15 mouse cellular contexts compared by ENCODE assay signal in genomic region chr10:117441979-117442803, GRCm38 (mm10).
DNase-seq lines count a peak whose midpoint lies in the region; ATAC-seq and TF ChIP-seq lines count a peak whose summit lies in the region.
"Had no signal": no experiment of that assay in that cellular context is flagged by ENCODE, and none has a peak within 500 bp of the region (broad histone marks: within the 10 kb centered on the region; RNA-seq: fewer than 3 reads in every experiment).

No protein-coding gene starts in this region.

- no peak for ATAC-seq in embryonic facial prominence, embryonic 15.5 days (ENCODE audit: insufficient number of reproducible peaks, low FRiP score, low TSS enrichment, low read depth)
- ATAC-seq in forebrain, postnatal 0 days, result no peak
- ATAC-seq in midbrain, embryonic 12.5 days (ENCODE audit: low FRiP score, low read depth), result no peak
- ATAC-seq: intestine, postnatal 0 days had no signal

- DNase-seq in adipocyte (ENCODE audit: low spot score), result peak; percentile 94
- DNase-seq in forebrain, postnatal 0 days, result no peak
- DNase-seq in thymus, postnatal 25 days, result no peak
- DNase-seq in right cerebral cortex, postnatal 4 days, result no peak
- DNase-seq in thymus, adult 18-20 months, result no peak
- DNase-seq: cerebellum, postnatal 14 days; heart, postnatal 4 days; kidney, postnatal 14 days; layer of hippocampus, adult 9-11 months; lung, postnatal 10 days; right cerebral cortex, adult 18-20 months had no signal

- no peaks in the 10 kb centered on the region for H3K36me3 ChIP-seq in embryonic facial prominence, embryonic 15.5 days
- H3K36me3 ChIP-seq in forebrain, postnatal 0 days (ENCODE audit: insufficient read depth), result no peaks in the 10 kb centered on the region
- no peaks in the 10 kb centered on the region for H3K36me3 ChIP-seq in midbrain, embryonic 12.5 days
- H3K36me3 ChIP-seq: limb, embryonic 15.5 days had no signal

- no peaks in the 10 kb centered on the region for H3K27me3 ChIP-seq in embryonic facial prominence, embryonic 15.5 days
- no peaks in the 10 kb centered on the region for H3K27me3 ChIP-seq in forebrain, postnatal 0 days (ENCODE audit: insufficient read depth, low read length)
- peaks cover 54% of the 10 kb centered on the region for H3K27me3 ChIP-seq in midbrain, embryonic 12.5 days
- H3K27me3 ChIP-seq: limb, embryonic 15.5 days had no signal

- TF ChIP-seq CTCF in forebrain, postnatal 0 days (IDR thresholded peaks at IDR 0.05; ENCODE audit: low read depth), result no peak

- 73% methylated on average over 17 of the region's 17 CpGs for WGBS in embryonic facial prominence, embryonic 15.5 days
- WGBS in forebrain, postnatal 0 days, result 48% methylated on average over 17 of the region's 17 CpGs
- WGBS in midbrain, embryonic 12.5 days, result 59% methylated on average over 17 of the region's 17 CpGs

- 0 out of 2 replicates have a peak, but pooled peaks cover 5% of the 10 kb centered on the region for H3K4me1 ChIP-seq in embryonic facial prominence, embryonic 15.5 days
- no peaks in the 10 kb centered on the region for H3K4me1 ChIP-seq in forebrain, postnatal 0 days (ENCODE audit: insufficient read depth)
- H3K4me1 ChIP-seq in midbrain, embryonic 12.5 days, result peaks cover 14% of the 10 kb centered on the region
- H3K4me1 ChIP-seq: limb, embryonic 15.5 days had no signal

- no peaks in the 10 kb centered on the region for H3K9me3 ChIP-seq in embryonic facial prominence, embryonic 15.5 days (replicated peaks)
- no peaks in the 10 kb centered on the region for H3K9me3 ChIP-seq in forebrain, postnatal 0 days (ENCODE audit: low read length)
- H3K9me3 ChIP-seq in midbrain, embryonic 12.5 days, result peaks cover 11% of the 10 kb centered on the region; the same call in 1 of the 2 replicates
- H3K9me3 ChIP-seq: limb, embryonic 15.5 days had no signal

- peak overlapping the region; percentile 42; the same call in 1 of the 2 replicates for H3K4me2 ChIP-seq in embryonic facial prominence, embryonic 15.5 days (replicated peaks)
- peak overlapping the region; percentile 38 for H3K4me2 ChIP-seq in forebrain, postnatal 0 days (ENCODE audit: low read depth)
- H3K4me2 ChIP-seq in midbrain, embryonic 12.5 days (replicated peaks), result peak overlapping the region; percentile 51
- H3K4me2 ChIP-seq: limb, embryonic 15.5 days had no signal

- H3K9ac ChIP-seq in embryonic facial prominence, embryonic 15.5 days, result no peak overlapping the region
- H3K9ac ChIP-seq in forebrain, postnatal 0 days, result 0 out of 2 replicates have a peak overlapping the region, but pooled peaks have one; percentile 22
- no peak overlapping the region for H3K9ac ChIP-seq in midbrain, embryonic 12.5 days (replicated peaks)
- H3K9ac ChIP-seq: limb, embryonic 15.5 days had no signal

- H3K27ac ChIP-seq in embryonic facial prominence, embryonic 15.5 days (replicated peaks), result no peak overlapping the region
- H3K27ac ChIP-seq in forebrain, postnatal 0 days (ENCODE audit: low read depth, low read length), result no peak overlapping the region
- peak overlapping the region; percentile 30 for H3K27ac ChIP-seq in midbrain, embryonic 12.5 days (replicated peaks)
- H3K27ac ChIP-seq: limb, embryonic 15.5 days had no signal

- 0 out of 2 replicates have a peak overlapping the region, but pooled peaks have one; percentile 7 for H3K4me3 ChIP-seq in embryonic facial prominence, embryonic 15.5 days (replicated peaks)
- H3K4me3 ChIP-seq in forebrain, postnatal 0 days (ENCODE audit: low read depth, low read length), result peak overlapping the region; percentile 19
- H3K4me3 ChIP-seq in midbrain, embryonic 12.5 days, result peak overlapping the region; percentile 23; the same call in 1 of the 2 replicates
- H3K4me3 ChIP-seq: limb, embryonic 15.5 days had no signal
